Mouse (Mus musculus): Measurements from ENCODE around the gene Dffb. TPM values are rescaled to one million over a fixed set of nuclear protein-coding genes. Genes with fewer than 3 reads are reported as not detected.
"Not testable (repeated sequence)": the region's sequence is repeated elsewhere in the genome, so short reads cannot be mapped to it uniquely, and the experiment has no call there.

Gene Dffb
- total RNA-seq, 2 experiments from 2014 or later, result 5.2 to 8.0 TPM

GRCm38 (mm10) chr4:153966651-153967050, 8.3 kb downstream of the Dffb start:
- no peak for DNase-seq

DNA sequence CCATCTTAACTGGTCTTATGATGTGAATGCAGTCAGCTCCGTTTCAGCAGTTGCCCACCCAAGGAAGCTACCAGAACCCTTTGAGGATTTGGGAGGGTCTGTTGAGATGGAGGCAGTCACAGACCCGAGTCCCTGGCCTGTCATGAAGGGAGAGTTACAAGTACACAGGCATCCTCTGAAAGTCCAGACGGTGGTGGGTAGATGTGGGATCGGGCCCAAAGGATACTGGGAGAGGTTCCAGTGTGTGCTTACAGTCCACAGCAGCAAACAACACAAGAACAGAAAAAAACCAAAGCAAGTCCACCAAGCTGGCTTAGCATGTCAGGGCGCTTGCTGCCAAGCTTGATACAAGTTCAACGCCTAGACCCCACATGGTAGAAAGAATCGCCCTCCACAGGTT, 12.3 kb downstream of the Dffb start:
- DNase-seq, result no peak

DNA sequence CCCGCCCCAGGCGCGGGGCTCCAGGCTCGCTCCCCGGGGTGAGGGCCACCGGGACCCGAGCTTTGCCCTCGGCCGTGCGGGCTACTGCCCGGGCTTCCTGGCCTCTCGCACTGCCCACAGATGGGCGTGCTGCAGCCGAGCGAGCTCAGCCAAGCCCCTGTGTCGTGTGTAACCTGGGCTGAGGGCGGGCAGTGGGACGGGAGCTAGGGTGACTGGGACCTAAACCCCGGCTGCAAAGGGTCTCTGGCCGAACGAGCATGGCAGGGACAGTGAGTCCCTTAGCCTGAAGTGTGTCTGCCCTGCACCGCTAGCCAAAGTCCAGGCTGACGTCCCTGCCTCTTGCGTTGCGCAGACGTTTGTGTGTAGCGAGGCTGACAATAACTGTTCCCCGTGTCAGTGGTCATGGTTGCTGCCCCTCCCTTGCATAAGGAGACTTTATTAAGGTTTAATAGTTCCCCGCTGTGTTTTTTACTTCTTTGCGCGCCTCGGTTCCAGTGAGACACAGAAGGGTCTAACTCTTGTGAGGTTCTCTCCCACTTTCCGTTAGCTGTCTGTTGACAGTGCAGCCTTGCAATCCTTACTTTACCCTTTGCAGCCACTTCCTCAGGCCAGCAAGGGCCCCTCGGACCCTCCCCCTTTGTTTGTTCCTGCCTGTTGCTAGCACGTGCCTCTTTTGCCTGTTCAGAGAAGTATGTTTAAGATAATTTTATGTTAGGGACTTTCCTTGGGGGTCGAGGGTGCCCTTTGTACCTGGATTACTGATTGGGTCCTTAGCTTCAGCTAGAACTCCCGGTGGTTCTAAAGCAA, 17.3 kb downstream of the Dffb start:
- DNase-seq, result no peak

DNA sequence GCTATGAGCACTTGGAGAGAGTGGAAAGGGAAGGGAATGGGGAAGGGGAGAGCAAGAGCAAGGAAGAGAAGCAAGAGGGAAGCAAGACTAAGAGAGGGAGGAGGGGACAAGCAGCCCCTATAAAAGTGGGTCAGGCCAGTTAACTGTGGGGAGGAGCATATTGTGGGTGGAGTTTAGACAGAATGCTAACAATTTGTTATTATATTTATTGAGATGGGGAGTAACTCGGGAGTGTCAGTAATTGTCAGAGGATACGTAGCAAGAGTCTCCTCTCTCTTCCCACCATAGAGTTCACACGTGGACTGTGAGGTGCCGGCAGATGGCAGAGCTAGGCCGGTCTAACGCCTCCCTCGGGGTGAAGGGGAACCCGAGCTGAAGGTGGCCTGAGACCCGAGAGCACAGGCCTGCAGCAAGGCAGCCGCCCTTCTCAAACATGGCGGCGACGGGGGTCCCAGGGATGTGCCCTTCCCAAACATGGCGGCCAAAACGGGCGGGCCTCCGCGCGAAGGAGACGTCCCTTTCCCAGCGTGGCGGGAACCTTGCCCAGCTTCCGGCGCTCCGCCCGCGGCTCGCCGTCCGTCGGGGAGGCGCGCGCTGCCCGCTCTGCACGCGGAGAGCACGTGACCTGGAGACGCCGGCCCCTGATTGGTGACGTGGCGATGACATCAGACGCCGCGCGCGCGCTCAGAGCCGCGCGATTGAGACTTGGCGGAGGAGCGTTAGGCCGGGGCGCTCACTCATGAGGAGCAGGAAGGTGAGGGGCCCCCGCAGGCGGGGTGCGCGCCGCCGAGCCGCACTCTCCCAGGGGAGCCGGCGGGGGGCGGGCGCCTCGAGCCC, 18.1 kb downstream of the Dffb start, which contains the start of gene A430005L14Rik:
Gene A430005L14Rik, plus strand, starts transcription at position 669 of the 837 bp plus-strand sequence.
- peak; percentile 97 for DNase-seq

DNA sequence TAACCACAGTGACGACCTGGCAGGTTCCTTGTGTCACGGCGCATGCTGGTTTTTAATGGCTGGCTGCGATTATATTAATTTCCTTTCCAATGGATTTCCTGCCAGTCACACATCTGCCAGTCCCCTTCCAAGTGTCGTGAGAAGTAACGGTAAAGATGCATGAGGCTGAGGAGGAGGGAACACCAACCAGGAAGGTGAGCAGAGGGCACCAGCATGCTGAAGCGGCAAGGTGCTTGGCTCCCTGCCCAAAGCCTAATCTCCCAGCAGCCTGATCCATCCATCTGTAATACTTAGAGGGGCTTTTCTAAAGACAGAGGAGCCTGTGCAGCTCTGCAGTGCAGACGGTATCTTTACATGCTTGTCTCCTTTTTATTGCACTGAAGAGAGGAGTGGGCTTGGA, 19.3 kb downstream of the Dffb start:
- DNase-seq, result no peak

GRCm38 (mm10) chr4:153951692-153952091, 23.2 kb downstream of the Dffb start:
- DNase-seq, result no peak

DNA sequence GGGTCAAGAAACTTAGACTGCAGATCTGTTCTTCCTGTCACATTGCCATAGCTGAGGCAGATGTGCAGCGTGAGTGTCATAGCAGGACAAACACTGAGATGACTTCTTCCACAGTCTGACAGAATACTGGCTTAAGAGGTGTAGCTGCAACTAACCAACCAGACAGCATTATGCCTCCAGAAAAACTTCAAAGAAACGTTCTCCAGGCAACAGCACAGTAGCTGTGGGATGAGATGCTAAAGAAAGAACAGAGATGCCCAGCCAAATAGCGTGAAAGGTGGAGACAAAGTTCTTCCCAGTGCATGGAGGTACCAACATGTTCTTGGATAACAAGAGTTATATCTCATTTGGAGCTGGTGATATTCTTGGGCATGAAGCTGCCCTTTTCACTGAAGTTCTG, 23.8 kb downstream of the Dffb start:
- DNase-seq, result no peak

DNA sequence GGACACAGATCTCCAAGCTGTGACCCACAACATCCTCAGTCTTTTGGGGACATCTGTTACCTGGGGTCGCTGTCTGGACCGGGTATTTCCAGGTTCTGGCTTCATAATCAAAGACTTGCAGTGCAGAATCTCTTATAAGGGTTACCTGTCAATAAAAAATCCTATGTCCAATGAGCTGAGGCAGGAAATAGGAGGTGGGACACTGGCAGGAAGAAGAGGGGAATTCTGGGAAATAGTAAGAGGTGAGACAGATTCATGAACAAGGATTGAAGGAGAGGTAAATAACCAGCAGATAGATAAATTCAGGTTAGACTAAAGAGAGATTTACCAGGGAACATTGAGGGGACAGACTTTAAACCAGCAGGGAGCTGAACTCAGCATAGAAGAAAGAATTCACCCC, 24.6 kb downstream of the Dffb start:
- DNase-seq, result no peak

DNA sequence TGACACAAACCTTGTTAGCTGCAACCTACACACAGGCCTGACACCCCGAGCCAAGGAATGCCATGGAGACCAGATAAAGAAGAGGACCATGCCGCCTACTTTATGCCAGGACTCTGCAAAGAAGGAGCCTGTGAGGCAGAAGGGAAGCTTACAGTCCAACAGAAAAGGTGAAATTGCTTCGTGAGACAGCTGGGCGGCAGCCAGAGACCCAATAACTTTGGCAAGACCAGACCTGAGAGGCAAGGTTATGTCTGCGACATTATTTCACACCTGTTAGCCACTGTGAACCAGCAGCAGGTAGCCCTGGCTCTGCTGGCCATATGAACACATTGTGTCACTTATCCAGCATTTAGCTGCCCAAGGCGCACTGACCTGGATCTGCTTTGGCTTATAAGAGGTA, 29.2 kb downstream of the Dffb start:
- DNase-seq, result no peak

- no peak for DNase-seq
These were observed 30.7 kb downstream of the Dffb start for GRCm38 (mm10) chr4:153944261-153944660.

DNA sequence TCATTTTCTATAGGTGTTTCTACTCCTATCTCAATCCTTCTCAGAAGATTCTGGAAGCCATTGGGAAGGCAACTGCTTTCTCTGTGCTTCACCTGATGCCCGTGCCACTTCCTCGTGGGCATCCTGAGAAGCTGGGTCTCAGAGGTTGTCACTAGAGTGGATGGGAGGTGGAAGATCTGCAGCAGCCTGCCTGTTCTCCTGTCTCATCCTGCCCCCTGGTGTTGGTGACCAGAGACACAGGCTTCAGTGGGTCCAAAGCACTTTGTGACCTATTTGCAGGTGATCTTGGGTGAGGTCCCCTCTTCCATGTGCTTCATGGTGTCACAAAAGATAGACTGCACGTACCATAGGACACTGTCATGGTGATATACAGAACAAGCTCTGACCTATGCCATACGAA, 31.7 kb downstream of the Dffb start:
- peak; percentile 56 for DNase-seq

- no peak for DNase-seq
These were observed 45.0 kb downstream of the Dffb start for GRCm38 (mm10) chr4:153929921-153930320.

GRCm38 (mm10) chr4:153929425-153929824, 45.5 kb downstream of the Dffb start:
- DNase-seq, result no peak

DNA sequence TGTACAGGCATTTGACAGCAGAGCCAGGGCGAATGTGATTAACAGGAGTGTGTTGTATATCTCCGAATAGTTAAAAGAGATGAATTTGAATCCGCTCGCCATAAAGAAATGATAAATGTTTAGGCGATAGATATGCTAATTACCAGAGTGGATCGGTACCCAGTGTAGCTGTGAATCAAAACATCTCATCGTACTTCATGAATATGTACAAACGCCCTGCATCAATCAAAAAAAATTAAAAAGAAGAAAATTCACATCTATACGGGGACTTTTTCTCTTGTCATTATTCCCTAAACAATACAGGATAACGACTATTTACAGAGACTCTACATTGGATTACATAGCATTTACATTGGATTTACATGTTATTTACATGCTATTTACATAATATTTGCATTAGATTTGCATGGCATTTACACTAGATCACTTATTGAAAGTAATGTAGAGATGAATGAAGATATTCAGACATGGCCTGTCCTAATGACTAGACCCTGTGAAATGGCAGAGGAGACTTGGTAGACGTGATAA, 46.1 kb downstream of the Dffb start:
- DNase-seq, result no peak

GRCm38 (mm10) chr4:153922090-153922489, 52.8 kb downstream of the Dffb start:
- DNase-seq, result not testable (repeated sequence)

DNA sequence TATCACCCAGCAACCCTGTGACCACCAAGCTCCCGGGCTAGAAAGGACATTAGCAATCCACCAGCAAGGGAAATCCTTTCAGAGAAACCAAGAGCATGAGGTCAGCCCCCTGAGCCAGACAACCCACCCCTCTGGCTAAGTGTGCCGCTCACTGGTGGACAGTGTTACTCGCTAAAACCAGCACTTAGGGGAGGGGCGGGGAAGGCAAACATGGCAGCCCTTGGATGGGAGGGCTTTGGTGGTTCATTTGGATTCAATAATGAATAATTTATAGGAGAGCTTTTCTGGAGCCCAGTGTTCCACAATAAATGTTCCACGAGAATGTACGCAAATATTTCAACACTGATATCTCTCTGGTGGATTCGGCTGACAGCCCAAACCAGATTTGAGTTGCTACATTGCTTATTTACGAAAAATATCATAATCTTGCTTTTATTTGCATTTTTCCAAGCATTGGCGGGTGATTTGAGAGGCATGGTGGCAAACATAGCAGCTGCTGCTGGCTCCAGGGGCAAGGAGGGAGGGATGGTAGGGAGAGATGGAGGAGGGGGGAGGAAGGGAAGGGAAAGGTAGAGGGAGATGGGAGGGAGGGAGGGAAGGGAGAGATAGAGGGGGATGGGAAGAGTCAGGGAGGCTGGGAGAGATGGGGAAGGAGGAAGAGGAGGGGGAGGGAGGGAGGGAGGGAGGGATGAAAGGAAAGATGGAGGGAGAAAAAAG, 54.3 kb downstream of the Dffb start:
- no peak for DNase-seq

GRCm38 (mm10) chr4:153917773-153918500, 57.0 kb downstream of the Dffb start:
- DNase-seq, result no peak
